Mouse (Mus musculus): ENCODE data around the gene Zfp784.

DNA sequence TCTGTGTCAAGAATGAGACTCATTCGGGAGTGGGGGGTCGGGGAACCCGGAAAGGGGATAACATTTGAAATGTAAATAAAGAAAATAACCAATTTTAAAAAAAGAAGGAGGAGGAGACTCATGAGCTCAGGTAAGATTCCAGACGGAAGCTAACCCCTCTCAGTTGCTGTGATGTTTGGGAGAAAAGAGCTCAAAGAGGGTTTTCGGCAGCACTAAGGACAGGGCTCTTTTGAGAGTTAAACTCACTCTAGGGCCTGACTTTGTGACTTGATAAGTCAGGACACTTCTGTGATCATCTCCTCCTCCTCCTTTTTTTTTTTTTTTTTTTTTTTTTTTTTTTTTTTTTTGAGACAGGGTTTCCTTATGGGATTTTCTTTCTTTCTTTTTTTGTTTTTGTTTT, 694 bp upstream of the Zfp784 start:
- no peak for TF ChIP-seq CTCF (IDR thresholded peaks at IDR 0.05; ENCODE audit: low read depth)
- no peak for TF ChIP-seq EP300 (optimal IDR thresholded peaks at IDR 0.05)
